Mouse (Mus musculus) cerebellum, adult 2 months (tissue): Measurements from ENCODE around the gene Zmym2. TPM values are rescaled to one million over a fixed set of nuclear protein-coding genes. Genes with fewer than 3 reads are reported as not detected.

Experiments
- DNase-seq, 2 experiments: peaks; one replicate each; pipeline ENCODE4 v3.0.0; 2021
- H3K27ac ChIP-seq: fragments of 200-500 bp; 2 replicates; pipeline ENCODE4 v1.5.1; 2012; ENCODE audit warnings: low read length, control low read depth, inconsistent platforms; ENCODE audit not compliant: insufficient read depth
- H3K27me3 ChIP-seq: fragments of 200-500 bp; 2 replicates; pipeline ENCODE4 v1.6.1; 2012; ENCODE audit warnings: inconsistent platforms, mild to moderate bottlenecking, low read length, moderate library complexity; ENCODE audit not compliant: control insufficient read depth, insufficient read depth
- H3K4me1 ChIP-seq: fragments of 200-500 bp; 2 replicates; pipeline ENCODE4 v1.6.1; 2011; ENCODE audit warnings: low read length; ENCODE audit not compliant: control insufficient read depth, insufficient read depth
- H3K4me3 ChIP-seq: fragments of 200-500 bp; replicated peaks from 2 replicates; pipeline ENCODE3; 2011; ENCODE audit warnings: mild to moderate bottlenecking, low read depth, low read length, control low read depth; ENCODE audit not compliant: insufficient read depth
- CTCF ChIP-seq: fragments of 200-500 bp; IDR thresholded peaks from 2 replicates; pipeline ENCODE4 v1.5.1; 2011; ENCODE audit warnings: low read depth, mild to moderate bottlenecking, control low read depth, low read length, moderate library complexity, borderline replicate concordance; ENCODE audit not compliant: insufficient read depth
- POLR2A ChIP-seq: fragments of 200-500 bp; IDR thresholded peaks from 2 replicates; pipeline ENCODE4 v1.6.1; 2011; ENCODE audit warnings: low read length, control low read depth, borderline replicate concordance; ENCODE audit not compliant: insufficient read depth
- WGBS: fragments of 180-500 bp; shearing (Covaris S2); methylation state at CpG from one replicate; pipeline ENCODE4 v1.1.7; 2018; 5-methylcytosine and 5-hydroxymethylcytosine counted together
- polyA plus RNA-seq: library from polyadenylated mRNA; depleted of rRNA; stranded (reverse); fragments of >200 nt; gene quantifications from 2 replicates; pipeline ENCODE4 v1.2.3, GENCODE M21; 2012; rRNA removed

Zmym2 gene
- polyA plus RNA-seq, 1 experiment = 44.3 TPM

- Histone ChIP-seq H3K27me3 (no peaks in the 10 kb centered on the region), H3K4me1 (no peaks in the 10 kb centered on the region), H3K27ac (no peak overlapping the region), H3K4me3 (no peak overlapping the region)
- DNase-seq = no peak
- WGBS = 84% methylated on average over 4 of the region's 4 CpGs
- no peak for TF ChIP-seq POLR2A
- TF ChIP-seq CTCF = no peak
These were observed 102.2 kb downstream of the Zmym2 start for GRCm38 (mm10) chr14:56988621-56989020.

Other genes with a start within 250 kb of the Zmym2 start
- gene Mphosph8, start 218.4 kb upstream of the Zmym2 start, polyA plus RNA-seq = 37.7 and 38.5 TPM in 2 replicates
- 30.8 and 31.5 TPM in 2 replicates for gene Pspc1, start 108.3 kb upstream of the Zmym2 start, polyA plus RNA-seq
- gene Zmym5, start 74.9 kb upstream of the Zmym2 start, polyA plus RNA-seq = 29.8 and 30.0 TPM in 2 replicates
- gene Gja3, start 171.4 kb downstream of the Zmym2 start, polyA plus RNA-seq = 0.08 TPM in 1 of 2 replicates, not detected in the other
- gene Gjb2, start 218.0 kb downstream of the Zmym2 start, polyA plus RNA-seq = 5.6 and 7.5 TPM in 2 replicates
- gene Gm4491, start 229.2 kb downstream of the Zmym2 start, polyA plus RNA-seq = 0.41 and 0.51 TPM in 2 replicates
- gene Gjb6, start 247.0 kb downstream of the Zmym2 start, polyA plus RNA-seq = 91.0 and 102 TPM in 2 replicates